Mouse (Mus musculus): ENCODE data around the gene Pik3r1.

DNA sequence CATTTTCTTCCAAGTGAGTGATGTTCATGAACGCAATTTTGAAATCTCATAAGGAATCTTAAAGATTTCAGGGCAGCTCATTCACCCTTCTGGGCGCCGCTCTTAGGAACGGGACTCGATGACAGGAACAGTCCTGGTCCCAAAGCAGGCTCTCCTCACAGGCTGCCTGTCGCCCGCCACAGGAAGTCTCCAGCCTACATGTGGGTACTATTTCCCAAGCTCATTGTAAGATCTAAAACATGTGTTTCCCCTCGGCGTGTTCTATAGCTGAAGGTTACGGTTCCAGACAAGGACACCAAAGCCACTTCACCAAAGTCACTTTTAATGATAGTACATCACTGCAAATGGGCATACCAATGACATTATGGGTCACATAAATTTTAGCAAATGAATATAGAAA lies 35.3 kb downstream of the Pik3r1 start:
- TF ChIP-seq CTCF (IDR thresholded peaks at IDR 0.05) (no peak), POLR2A (IDR thresholded peaks at IDR 0.05; ENCODE audit: insufficient read depth, low read depth, low read length) (no peak), EP300 (IDR thresholded peaks at IDR 0.05; ENCODE audit: insufficient read depth, low read depth, low read length) (no peak)

Data from heart, adult 2 months (tissue).